Mouse (Mus musculus): ENCODE data around the gene Pcgf5. TPM values are rescaled to one million over a fixed set of nuclear protein-coding genes. Genes with fewer than 3 reads are reported as not detected.

Pcgf5 gene
- polyA plus RNA-seq (2015; fragmentation: Nextera tagmentation; extraction: Ambion mirVana) = 7.4 and 7.8 TPM in 2 replicates

DNA sequence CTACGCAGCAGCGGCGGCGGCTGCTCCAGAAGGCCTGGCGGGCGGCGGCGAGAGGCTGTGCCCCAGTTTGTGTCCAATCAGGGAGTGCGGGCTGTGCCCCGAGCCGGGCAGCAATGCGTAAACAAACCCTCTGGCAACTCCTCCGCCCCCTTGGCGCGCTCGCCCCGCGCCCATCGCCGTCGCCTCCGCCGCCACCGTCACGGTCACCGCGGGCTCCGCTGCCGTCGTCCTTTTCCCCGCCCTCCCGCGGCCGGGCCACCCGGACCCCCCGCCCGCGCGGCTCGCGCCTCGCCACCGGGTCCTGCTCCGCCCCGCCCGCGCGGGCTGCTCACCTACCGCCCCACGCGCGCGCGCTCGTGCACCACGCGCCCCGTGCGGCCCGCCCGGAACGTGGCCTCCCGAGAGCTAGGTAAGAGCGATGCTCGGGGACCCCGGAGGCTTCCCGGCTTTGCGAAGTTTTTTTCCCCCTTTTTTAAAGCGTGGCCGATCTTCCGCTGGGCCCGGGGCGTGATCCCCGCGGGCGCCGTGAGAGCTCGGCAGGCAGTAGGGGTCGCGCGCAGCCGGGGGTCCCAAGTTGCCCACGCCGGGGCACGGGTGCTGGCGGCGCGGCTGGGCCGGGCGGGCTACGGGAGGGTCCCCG is at the start of gene Pcgf5:
TSS of gene Pcgf5 (plus strand) at position 149 of the 640 bp plus-strand sequence.
- Histone ChIP-seq H3K27me3 (ENCODE audit: control insufficient read depth, insufficient read depth, low read depth, low read length) (peaks cover 23% of the 10 kb centered on the region), H3K9me3 (replicated peaks; ENCODE audit: control insufficient read depth, low read length, poor library complexity, severe bottlenecking) (no peaks in the 10 kb centered on the region), H3K36me3 (ENCODE audit: control insufficient read depth, insufficient read depth, low read length) (no peaks in the 10 kb centered on the region), H3K4me3 (ENCODE audit: low read depth, low read length) (peak within 1 kb of the TSS; percentile 93), H3K27ac (ENCODE audit: low read length) (peak within 1 kb of the TSS; percentile 31; the same call in 1 of the 2 replicates), H3K9ac (ENCODE audit: low read depth, low read length) (peak within 1 kb of the TSS; percentile 70), H3K4me1 (ENCODE audit: control insufficient read depth, insufficient read depth, low read length) (peaks cover 5% of the 10 kb centered on the region; the same call in 1 of the 2 replicates), H3K4me2 (ENCODE audit: low read length) (peak within 1 kb of the TSS; percentile 98)
- ATAC-seq = peak; percentile 87
- under 1% methylated on average over 87 of the region's 92 CpGs for WGBS

DNA sequence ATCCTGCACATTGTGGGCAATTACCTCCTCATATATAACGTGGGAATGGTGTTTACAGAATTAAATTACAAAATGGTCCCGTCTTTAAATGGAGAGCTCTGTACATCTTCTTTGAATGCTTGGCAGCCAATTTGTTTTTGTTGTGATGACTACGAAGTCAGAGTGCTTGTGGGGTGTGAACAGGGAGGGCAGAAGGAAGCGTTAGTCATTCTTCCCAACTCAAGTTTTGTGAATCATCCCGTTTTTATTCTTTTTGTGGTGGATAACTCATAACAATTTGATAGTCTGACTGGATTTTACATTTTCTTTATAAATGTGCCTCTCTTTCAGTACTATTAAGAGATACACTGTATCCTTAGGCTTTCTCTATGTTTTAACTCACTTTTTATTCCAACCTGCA is 42.6 kb upstream of the Pcgf5 start:
- Histone ChIP-seq H3K9me3 (replicated peaks; ENCODE audit: control insufficient read depth, low read length, poor library complexity, severe bottlenecking) (no peaks in the 10 kb centered on the region), H3K9ac (ENCODE audit: low read depth, low read length) (no peak overlapping the region), H3K4me3 (ENCODE audit: low read depth, low read length) (no peak overlapping the region), H3K27me3 (ENCODE audit: control insufficient read depth, insufficient read depth, low read depth, low read length) (no peaks in the 10 kb centered on the region), H3K4me1 (ENCODE audit: control insufficient read depth, insufficient read depth, low read length) (no peaks in the 10 kb centered on the region), H3K36me3 (ENCODE audit: control insufficient read depth, insufficient read depth, low read length) (no peaks in the 10 kb centered on the region), H3K4me2 (ENCODE audit: low read length) (no peak overlapping the region), H3K27ac (ENCODE audit: low read length) (no peak overlapping the region)
- WGBS = 85% methylated on average over 5 of the region's 5 CpGs
- ATAC-seq = no peak

DNA sequence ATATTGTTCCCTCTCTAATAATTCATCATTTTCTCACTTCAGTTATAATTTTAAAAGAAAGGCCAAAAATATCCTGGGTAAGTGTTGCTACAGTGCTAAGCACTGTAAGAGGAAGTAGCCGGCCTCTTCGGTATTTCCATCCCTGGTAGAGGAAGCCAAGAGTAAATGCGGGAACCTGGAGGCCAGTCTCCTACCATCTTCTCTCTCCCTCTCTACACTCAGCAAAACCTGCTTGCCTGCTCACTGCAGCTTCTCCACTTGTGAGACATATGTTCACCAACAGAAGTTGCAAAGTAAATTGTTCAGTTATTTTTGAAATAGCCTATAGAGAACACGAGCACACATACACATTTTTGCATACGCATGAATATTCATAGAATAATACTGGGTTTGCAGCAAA is 34.1 kb upstream of the Pcgf5 start:
- Histone ChIP-seq H3K4me1 (ENCODE audit: control insufficient read depth, insufficient read depth, low read length) (no peaks in the 10 kb centered on the region), H3K9me3 (replicated peaks; ENCODE audit: control insufficient read depth, low read length, poor library complexity, severe bottlenecking) (no peaks in the 10 kb centered on the region), H3K4me3 (ENCODE audit: low read depth, low read length) (no peak overlapping the region), H3K4me2 (ENCODE audit: low read length) (no peak overlapping the region), H3K27me3 (ENCODE audit: control insufficient read depth, insufficient read depth, low read depth, low read length) (no peaks in the 10 kb centered on the region), H3K9ac (ENCODE audit: low read depth, low read length) (no peak overlapping the region), H3K36me3 (ENCODE audit: control insufficient read depth, insufficient read depth, low read length) (no peaks in the 10 kb centered on the region), H3K27ac (ENCODE audit: low read length) (no peak overlapping the region)
- WGBS = 95% methylated on average over 5 of the region's 5 CpGs
- ATAC-seq = no peak

- Histone ChIP-seq H3K27me3 (ENCODE audit: control insufficient read depth, insufficient read depth, low read depth, low read length) (no peaks in the 10 kb centered on the region), H3K27ac (ENCODE audit: low read length) (no peak overlapping the region), H3K9ac (ENCODE audit: low read depth, low read length) (no peak overlapping the region), H3K4me3 (ENCODE audit: low read depth, low read length) (no peak overlapping the region), H3K4me1 (ENCODE audit: control insufficient read depth, insufficient read depth, low read length) (no peaks in the 10 kb centered on the region), H3K9me3 (replicated peaks; ENCODE audit: control insufficient read depth, low read length, poor library complexity, severe bottlenecking) (no peaks in the 10 kb centered on the region), H3K36me3 (ENCODE audit: control insufficient read depth, insufficient read depth, low read length) (no peaks in the 10 kb centered on the region), H3K4me2 (ENCODE audit: low read length) (no peak overlapping the region)
- WGBS = 90% methylated on average over 4 of the region's 4 CpGs
- no peak for ATAC-seq
Observed at GRCm38 (mm10) chr19:36319735-36320134, 28.4 kb upstream of the Pcgf5 start.

DNA sequence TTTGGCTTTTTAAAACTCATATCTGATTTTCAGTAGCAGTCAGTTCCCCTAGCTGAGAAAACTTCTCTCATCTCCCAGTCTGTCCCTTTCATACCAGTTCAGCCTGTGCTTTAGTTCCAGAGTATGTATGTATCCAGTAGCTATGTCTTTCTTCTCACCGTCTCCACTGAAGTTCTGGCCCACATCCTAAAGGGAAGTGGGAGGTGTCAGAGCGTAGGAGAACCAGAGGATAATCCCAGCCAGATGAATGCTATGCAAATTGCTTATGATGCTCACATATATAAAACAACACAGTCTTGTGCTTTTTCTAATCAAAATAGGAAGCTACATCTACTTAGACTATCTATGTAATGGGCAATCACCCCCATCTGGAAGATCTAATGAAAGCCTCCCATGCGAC is 27.0 kb upstream of the Pcgf5 start:
- Histone ChIP-seq H3K27me3 (ENCODE audit: control insufficient read depth, insufficient read depth, low read depth, low read length) (no peaks in the 10 kb centered on the region), H3K4me3 (ENCODE audit: low read depth, low read length) (no peak overlapping the region), H3K27ac (ENCODE audit: low read length) (no peak overlapping the region), H3K36me3 (ENCODE audit: control insufficient read depth, insufficient read depth, low read length) (no peaks in the 10 kb centered on the region), H3K9me3 (replicated peaks; ENCODE audit: control insufficient read depth, low read length, poor library complexity, severe bottlenecking) (no peaks in the 10 kb centered on the region), H3K4me2 (ENCODE audit: low read length) (no peak overlapping the region), H3K9ac (ENCODE audit: low read depth, low read length) (no peak overlapping the region), H3K4me1 (ENCODE audit: control insufficient read depth, insufficient read depth, low read length) (no peaks in the 10 kb centered on the region)
- WGBS = 91% methylated on average over 3 of the region's 3 CpGs
- ATAC-seq = no peak

- Histone ChIP-seq H3K4me2 (ENCODE audit: low read length) (no peak overlapping the region), H3K9me3 (replicated peaks; ENCODE audit: control insufficient read depth, low read length, poor library complexity, severe bottlenecking) (no peaks in the 10 kb centered on the region), H3K27me3 (ENCODE audit: control insufficient read depth, insufficient read depth, low read depth, low read length) (no peaks in the 10 kb centered on the region), H3K4me1 (ENCODE audit: control insufficient read depth, insufficient read depth, low read length) (no peaks in the 10 kb centered on the region), H3K27ac (ENCODE audit: low read length) (no peak overlapping the region), H3K36me3 (ENCODE audit: control insufficient read depth, insufficient read depth, low read length) (no peaks in the 10 kb centered on the region), H3K9ac (ENCODE audit: low read depth, low read length) (no peak overlapping the region), H3K4me3 (ENCODE audit: low read depth, low read length) (no peak overlapping the region)
- ATAC-seq = no peak
- 65% methylated on average over 2 of the region's 2 CpGs for WGBS
Observed at GRCm38 (mm10) chr19:36323326-36323725, 24.8 kb upstream of the Pcgf5 start.

DNA sequence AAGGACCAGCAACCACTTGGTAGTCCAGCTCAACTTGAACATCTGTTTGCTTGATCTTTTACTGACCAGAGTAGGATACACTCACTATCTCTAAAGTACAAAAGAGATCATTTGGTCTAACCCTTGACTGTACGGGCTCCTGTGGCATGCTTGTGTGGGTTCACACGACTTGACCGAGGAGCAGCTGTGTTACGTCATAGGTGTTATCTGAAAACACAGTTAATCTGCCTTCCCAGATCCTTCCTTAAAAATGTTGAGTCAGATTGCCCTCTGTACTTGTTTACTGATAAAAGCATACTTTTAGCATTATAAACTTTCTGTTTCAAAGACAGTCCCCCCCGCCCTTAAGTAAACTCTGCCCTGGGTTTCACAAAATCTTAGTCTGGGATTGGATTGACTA is 19.4 kb upstream of the Pcgf5 start:
- Histone ChIP-seq H3K27ac (ENCODE audit: low read length) (no peak overlapping the region), H3K9me3 (replicated peaks; ENCODE audit: control insufficient read depth, low read length, poor library complexity, severe bottlenecking) (no peaks in the 10 kb centered on the region), H3K4me2 (ENCODE audit: low read length) (no peak overlapping the region), H3K27me3 (ENCODE audit: control insufficient read depth, insufficient read depth, low read depth, low read length) (no peaks in the 10 kb centered on the region), H3K36me3 (ENCODE audit: control insufficient read depth, insufficient read depth, low read length) (no peaks in the 10 kb centered on the region), H3K9ac (ENCODE audit: low read depth, low read length) (no peak overlapping the region), H3K4me3 (ENCODE audit: low read depth, low read length) (no peak overlapping the region), H3K4me1 (ENCODE audit: control insufficient read depth, insufficient read depth, low read length) (no peaks in the 10 kb centered on the region)
- ATAC-seq = no peak
- 95% methylated on average over 5 of the region's 5 CpGs for WGBS

DNA sequence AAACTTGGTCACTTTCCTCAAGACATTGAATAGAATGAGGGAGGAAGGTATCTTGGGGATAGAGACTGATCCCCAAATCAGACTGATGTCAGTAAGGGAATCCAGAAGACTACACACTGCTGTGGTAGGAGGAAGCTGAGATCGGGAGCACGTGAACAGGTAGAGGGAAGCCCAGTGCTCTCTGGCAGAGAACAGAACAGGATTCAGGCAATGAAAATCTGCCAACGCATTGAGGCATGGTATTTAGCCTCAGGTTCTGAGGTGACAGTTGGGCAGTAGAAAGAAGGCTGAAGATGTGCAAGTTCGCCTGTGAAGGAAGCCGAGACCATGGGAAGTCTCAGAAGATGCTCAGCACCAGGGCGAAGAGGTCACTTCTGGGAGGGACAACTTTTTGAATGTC is 733 bp upstream of the Pcgf5 start:
- peak overlapping the region; percentile 98 for H3K4me2 ChIP-seq (ENCODE audit: low read length)
- peaks cover 5% of the 10 kb centered on the region; the same call in 1 of the 2 replicates for H3K4me1 ChIP-seq (ENCODE audit: control insufficient read depth, insufficient read depth, low read length)
- no peaks in the 10 kb centered on the region for H3K36me3 ChIP-seq (ENCODE audit: control insufficient read depth, insufficient read depth, low read length)
- H3K4me3 ChIP-seq (ENCODE audit: low read depth, low read length) = peak overlapping the region; percentile 93
- H3K27ac ChIP-seq (ENCODE audit: low read length) = no peak overlapping the region
- ATAC-seq = no peak
- H3K9me3 ChIP-seq (replicated peaks; ENCODE audit: control insufficient read depth, low read length, poor library complexity, severe bottlenecking) = no peaks in the 10 kb centered on the region
- 24% methylated on average over 6 of the region's 6 CpGs for WGBS
- no peak overlapping the region for H3K9ac ChIP-seq (ENCODE audit: low read depth, low read length)
- H3K27me3 ChIP-seq (ENCODE audit: control insufficient read depth, insufficient read depth, low read depth, low read length) = peaks cover 23% of the 10 kb centered on the region

DNA sequence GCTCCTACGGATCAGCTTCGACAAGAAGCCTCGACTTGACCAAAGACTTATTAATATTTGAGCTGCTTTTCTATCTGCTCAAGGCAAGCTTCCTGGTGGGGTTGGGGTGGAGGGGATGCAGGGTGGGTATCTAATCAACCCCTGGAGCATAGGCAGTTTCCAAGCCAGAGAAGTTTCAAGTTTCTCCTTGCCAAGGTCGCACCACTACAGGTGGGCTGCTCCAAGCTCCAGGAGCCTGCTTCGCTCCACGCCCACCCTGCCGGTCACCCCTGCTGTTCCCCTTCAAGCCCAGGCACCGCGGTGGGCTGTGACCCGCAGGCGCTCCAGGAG is 313 bp upstream of the Pcgf5 start:
- Histone ChIP-seq H3K27ac (ENCODE audit: low read length) (no peak overlapping the region), H3K4me3 (ENCODE audit: low read depth, low read length) (peak overlapping the region; percentile 93), H3K9me3 (replicated peaks; ENCODE audit: control insufficient read depth, low read length, poor library complexity, severe bottlenecking) (no peaks in the 10 kb centered on the region), H3K9ac (ENCODE audit: low read depth, low read length) (peak overlapping the region; percentile 70), H3K36me3 (ENCODE audit: control insufficient read depth, insufficient read depth, low read length) (no peaks in the 10 kb centered on the region), H3K4me1 (ENCODE audit: control insufficient read depth, insufficient read depth, low read length) (peaks cover 5% of the 10 kb centered on the region; the same call in 1 of the 2 replicates), H3K27me3 (ENCODE audit: control insufficient read depth, insufficient read depth, low read depth, low read length) (peaks cover 23% of the 10 kb centered on the region), H3K4me2 (ENCODE audit: low read length) (peak overlapping the region; percentile 98)
- WGBS = 2% methylated on average over 11 of the region's 11 CpGs
- ATAC-seq = no peak

All from midbrain, embryonic 16.5 days (tissue).